Mouse (Mus musculus): Measurements from ENCODE around the gene Pcp2. TPM values are rescaled to one million over a fixed set of nuclear protein-coding genes. Genes with fewer than 3 reads are reported as not detected.
"Not testable (repeated sequence)": the region's sequence is repeated elsewhere in the genome, so short reads cannot be mapped to it uniquely, and the experiment has no call there.

Gene Pcp2
- total RNA-seq, 2 experiments from 2014 or later, result 0.51 TPM; not detected in 1

DNA sequence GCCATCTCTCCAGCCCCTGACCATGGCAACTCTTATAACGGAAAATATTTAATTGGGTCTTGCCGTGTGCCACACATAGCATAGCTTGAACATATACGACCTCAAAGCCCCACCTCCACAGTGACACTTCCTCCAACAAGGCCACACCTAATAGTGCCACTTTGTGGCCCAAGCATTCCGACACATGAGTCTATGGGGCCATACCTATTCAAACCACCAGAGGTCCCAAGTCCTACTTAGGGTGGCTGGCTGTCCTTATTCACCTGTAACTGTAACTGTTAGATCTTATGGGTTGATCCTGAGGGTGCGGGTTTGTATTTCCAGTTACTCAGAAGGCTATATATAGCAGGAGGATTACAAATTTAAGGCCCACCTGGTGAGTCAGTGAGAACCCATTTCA is 2.7 kb upstream of the Pcp2 start:
- intact Hi-C loops (cut with DNase I; ENCODE audit: low total_unique reads), result loop anchor here (10.0 kb wide), 1 partner anchor 47 kb away; the partner anchor contains the start of genes Fcor and Trappc5
- no peak for DNase-seq

DNA sequence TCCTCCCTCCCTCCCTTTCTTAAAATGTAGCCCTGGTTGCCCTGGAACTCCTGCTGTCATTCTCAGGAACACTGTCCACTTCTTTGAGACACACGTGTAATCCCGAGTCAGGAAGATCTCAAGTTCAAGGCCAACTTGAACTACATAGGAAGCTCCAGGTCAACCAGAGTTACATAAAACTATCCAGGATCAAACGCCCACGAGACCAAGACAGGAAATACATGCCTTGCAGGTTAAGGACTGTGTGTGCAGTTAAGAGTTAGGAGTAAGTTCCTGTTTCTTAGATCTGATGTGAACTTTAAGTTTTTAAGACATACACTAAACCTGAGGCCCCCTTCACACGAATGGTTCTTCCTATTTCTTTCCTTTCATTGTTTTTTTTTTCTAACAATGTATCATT is 1.6 kb upstream of the Pcp2 start:
- intact Hi-C loops (cut with DNase I; ENCODE audit: low total_unique reads), result loop anchor here (10.0 kb wide), 1 partner anchor 48 kb away; the partner anchor contains the start of genes Fcor and Trappc5
- no peak for DNase-seq

DNA sequence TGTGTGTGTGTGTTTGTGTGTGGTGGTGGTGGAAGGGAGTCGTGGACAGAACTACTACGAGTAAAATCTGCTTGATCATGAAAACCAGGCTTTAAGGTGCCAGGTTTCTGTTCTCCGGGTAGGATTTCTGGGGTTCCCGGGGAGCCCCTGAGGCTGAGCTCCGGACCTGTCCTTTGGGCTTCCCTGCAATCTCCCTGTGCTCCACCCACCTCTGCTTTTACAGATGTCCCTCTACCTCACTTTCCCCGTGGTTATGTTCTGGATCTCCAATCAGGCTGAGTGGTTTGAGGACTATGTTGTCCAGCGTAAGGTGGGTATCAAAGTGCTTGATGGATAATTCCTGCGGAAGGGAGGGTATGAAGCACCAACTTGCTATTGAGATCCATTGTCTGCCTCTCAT is 3.2 kb downstream of the Pcp2 start:
- intact Hi-C loops (cut with DNase I; ENCODE audit: low total_unique reads), result loop anchor here (10.0 kb wide), 1 partner anchor 53 kb away; the partner anchor contains the start of genes Fcor and Trappc5
- no peak for DNase-seq

DNA sequence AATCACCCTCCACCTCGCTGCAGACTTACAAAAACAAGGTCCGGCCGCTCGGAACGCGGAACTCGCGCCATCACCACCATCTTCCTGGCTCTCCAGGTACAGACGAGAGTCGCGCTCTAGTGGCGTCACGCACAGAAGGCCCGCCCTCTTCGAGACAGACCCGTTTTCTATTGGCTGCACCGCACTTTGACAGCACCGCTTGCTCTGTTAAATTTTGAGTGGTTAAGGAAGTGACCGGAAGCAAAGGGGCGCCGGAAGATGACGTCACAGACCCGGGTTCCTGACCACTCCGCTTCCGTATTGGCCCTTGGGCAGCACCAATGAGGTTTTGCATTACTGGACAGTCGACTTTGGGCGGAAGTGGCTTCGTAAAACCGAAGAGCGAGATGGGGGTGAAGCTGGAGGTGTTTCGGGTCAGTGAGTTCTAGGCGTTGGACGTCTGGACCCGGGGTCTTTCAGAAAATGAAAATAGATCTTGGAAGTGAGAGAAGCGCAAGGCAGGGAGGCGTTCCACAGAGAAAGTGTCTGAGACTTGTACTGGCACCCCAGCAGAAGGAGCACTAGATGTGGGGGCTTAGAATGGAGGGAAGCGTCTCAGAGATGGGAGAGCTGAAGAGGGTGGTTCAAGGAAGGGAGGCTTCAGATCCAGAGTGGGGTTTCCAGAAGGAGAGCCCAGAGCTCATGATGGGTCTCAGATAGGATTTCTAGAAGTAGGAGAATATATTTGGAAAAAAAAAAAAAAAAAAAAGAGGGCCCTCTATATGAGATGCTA is 4.0 kb downstream of the Pcp2 start, which contains the start of the genes Xab2 and Pet100:
Xab2 (minus strand) TSS at position 118 of the 772 bp plus-strand sequence.
Pet100 (plus strand) TSS at position 350 of the 772 bp plus-strand sequence.
- intact Hi-C loops (cut with DNase I; ENCODE audit: low total_unique reads), result loop anchor here (10.0 kb wide), 1 partner anchor 53 kb away; the partner anchor contains the start of genes Fcor and Trappc5
- DNase-seq, result peak; percentile 97

DNA sequence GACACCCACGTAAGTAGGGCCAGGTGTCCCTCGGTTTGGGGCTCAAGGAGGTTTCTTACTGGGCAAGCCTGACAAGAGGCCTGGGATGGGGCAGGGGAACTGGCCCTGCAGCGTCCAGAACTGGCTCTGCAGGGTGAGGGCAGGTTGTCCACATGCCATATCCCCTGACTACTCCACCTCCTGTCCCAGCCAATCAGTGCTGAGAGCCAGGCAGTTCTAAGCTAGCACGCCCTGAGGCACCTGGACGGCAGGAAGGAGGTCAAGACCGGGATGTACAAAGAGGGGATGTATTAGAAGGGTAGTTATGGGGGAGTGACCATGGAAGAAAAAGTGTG is 15.6 kb downstream of the Pcp2 start:
- intact Hi-C loops (cut with DNase I; ENCODE audit: low total_unique reads), result no loop called here
- DNase-seq, result no peak

DNA sequence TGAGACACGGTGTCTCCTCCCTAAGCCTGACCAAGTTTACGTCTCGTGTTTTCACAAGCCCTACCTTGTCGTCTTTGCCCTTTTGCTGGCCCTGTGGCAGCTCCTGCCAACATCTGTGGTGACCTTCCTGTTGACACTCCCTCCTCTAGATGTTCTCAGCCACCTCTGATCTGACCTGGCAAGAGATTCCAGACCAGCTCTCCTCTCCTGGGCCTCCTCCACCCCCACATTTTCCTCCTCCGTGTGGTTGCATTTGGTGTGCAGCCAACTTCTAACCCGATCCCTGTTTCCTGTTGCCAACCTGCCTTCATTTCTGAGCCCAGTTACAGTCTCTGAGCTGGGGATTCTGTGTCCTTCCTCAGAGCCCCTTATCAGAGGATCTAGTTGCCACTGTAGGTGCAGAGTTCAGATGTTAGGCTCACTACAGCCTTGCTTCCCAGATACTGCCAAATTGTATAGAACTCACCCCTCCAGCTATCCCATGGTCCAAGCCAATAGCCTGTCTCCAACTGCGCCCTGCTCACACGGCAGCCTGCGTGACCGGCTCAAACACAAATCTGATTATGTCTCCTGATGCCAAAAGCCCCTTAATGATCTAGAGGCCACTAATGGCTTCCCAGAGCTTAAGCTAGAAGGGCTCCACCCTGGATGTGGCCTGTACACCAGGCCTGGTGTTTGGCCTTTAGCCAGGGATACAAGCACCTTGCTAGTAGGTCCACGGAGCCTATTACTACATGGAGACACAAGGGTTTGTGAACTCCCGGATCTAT is 16.1 kb downstream of the Pcp2 start:
- no peak for DNase-seq
- intact Hi-C loops (cut with DNase I; ENCODE audit: low total_unique reads), result no loop called here

DNA sequence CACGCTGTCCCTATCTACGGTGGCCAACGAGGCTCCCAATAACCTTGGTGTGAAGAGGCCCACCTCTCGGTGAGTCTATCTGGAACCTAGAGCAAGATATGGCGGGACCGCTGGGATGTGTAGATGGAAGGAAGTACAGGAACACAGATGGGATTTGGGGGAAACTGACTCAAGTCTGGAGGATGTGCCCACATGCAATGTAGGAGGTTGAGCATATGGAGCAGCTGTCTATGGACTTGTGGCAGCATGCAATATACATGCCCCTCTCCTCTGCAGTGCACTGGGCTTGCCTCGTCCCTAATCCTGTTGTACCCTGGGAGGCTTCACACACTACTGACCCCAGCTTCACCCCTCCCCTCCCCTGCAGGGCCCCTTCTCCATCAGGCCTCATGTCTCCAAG is 17.5 kb downstream of the Pcp2 start:
- DNase-seq, result no peak
- intact Hi-C loops (cut with DNase I; ENCODE audit: low total_unique reads), result no loop called here

DNA sequence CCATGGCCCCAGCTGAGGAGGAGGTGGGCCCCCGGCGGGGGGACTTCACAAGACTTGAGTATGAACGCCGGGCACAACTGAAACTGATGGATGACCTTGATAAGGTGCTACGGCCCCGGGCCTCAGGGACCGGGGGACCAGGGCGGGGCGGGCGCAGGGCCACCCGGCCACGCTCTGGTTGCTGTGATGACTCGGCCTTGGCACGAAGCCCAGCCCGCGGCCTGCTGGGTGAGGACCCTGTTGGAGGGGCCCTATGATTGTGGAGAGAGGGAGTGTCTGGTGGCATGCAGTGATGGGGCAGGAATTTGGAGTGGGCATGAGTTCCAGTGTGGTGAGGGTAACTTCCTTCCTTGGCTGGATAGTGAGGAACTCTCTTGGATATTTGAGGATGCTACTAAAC is 18.8 kb downstream of the Pcp2 start:
- intact Hi-C loops (cut with DNase I; ENCODE audit: low total_unique reads), result no loop called here

DNA sequence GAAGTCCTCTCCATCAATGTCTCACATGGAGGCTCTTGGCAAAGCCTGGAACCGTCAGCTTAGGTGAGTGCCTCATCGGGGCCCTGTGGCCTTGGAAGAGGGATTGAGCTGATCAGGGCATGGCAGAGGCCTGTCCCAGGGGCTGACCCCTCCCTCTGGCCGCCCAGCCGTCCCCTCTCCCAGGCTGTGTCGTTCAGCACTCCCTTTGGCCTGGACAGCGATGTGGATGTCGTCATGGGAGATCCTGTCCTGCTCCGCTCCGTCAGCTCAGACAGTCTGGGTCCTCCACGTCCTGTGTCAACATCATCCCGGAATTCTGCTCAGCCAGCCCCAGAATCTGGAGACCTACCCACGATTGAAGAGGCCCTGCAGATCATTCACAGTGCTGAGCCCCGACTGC is 21.9 kb downstream of the Pcp2 start:
- DNase-seq, result no peak
- intact Hi-C loops (cut with DNase I; ENCODE audit: low total_unique reads), result no loop called here

More for the DNA sequence above, 18.8 kb downstream of the Pcp2 start:
- no peak for DNase-seq

DNA sequence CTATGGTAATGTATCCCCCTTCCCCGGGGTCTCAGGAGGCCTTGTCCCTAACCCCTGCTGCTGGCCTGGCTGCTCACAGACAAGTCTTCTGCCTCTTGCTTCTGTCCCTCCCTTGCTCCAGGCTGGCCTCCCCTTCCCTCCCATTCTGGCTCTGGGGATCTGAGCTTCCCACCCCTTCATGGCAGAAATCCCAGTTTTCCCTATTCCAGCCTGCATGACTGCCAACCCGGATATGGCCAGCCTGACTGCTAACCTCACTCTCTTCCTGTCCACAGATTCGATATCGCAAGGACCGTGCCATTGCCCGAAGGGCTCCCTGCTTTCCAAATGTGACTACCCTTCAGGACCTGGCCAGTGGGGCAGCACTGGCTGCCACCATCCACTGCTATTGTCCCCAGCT is 24.9 kb downstream of the Pcp2 start:
- intact Hi-C loops (cut with DNase I; ENCODE audit: low total_unique reads), result no loop called here
- DNase-seq, result peak; percentile 65

DNA sequence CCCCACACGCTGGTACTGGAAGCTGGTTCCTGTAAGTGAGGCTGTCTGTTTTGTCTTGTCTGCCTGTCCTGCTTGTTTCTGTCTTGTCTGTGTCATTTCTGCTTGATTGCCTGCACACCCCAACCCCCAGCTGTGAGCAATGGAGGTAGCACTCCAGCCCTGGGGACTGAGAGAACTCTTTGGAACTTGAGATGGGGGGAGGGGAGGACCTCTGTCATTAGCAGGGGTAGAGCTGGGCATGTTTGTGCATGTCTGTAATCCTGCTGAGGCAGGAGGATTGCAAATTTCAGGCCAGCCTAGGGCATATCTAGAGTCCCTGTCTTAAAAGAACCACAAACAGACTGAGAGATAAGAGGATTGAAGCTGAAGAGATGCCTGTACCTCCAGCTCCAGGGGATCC is 26.1 kb downstream of the Pcp2 start:
- DNase-seq, result no peak
- intact Hi-C loops (cut with DNase I; ENCODE audit: low total_unique reads), result no loop called here

DNA sequence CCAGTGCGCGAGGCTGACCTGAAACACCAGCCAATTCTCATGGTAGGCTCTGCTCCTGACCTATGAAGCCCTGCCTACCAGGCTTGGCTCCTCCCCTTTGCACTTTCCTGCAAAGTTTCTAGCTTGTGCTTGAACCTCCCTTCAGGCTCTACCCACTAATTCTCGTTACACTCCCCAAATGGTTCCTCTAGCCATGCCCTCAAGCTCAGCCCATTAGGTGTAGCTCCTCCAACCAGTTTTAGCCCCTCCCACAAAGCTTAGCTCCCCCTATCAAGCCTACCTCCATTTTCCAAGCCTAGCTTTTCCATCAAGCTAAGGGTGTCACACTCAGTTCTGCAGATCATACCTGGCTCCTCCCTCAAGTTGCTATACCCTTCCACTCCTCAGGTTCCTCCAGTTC is 27.3 kb downstream of the Pcp2 start:
- intact Hi-C loops (cut with DNase I; ENCODE audit: low total_unique reads), result no loop called here
- DNase-seq, result no peak

DNA sequence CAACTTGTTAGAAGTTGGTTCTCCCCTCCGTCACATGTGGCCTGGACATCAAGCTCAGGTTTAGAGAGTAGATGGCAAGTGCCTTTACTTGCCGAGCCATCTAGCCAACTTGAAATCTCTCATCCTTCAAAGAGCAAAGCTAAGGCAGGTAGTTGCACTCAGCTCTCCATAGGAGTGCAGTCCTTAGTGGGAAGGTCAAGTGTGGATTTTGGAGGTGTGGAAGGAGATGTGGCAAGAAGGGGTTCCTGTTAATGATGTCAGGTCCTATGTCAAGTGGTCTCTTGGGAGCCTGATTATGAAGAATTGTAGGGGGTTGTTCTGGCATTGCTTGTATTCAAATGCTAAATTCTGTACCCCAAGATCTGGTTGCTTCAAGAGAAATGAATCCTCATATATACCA is 30.9 kb downstream of the Pcp2 start:
- intact Hi-C loops (cut with DNase I; ENCODE audit: low total_unique reads), result no loop called here
- DNase-seq, result no peak

DNA sequence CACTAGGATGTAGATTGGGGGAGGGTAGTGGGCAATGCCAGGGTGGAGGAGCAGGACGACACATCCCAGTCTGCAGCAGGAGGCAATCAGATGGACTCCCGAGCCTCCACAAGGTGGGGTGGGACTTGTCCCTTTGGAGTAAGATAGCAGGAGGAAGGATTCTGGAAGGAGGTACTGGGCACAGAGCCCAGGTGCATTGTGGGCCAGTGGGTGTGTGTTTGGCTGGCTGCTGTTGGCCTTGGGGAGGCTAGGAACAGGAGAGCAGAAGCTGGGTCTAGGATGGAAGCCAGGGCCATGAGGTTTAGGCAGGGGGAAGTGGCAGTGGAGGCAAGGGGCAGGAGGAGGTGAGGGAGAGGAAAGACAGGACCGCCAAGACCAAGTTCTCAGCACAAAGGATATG is 31.9 kb downstream of the Pcp2 start:
- no peak for DNase-seq
- intact Hi-C loops (cut with DNase I; ENCODE audit: low total_unique reads), result no loop called here

DNA sequence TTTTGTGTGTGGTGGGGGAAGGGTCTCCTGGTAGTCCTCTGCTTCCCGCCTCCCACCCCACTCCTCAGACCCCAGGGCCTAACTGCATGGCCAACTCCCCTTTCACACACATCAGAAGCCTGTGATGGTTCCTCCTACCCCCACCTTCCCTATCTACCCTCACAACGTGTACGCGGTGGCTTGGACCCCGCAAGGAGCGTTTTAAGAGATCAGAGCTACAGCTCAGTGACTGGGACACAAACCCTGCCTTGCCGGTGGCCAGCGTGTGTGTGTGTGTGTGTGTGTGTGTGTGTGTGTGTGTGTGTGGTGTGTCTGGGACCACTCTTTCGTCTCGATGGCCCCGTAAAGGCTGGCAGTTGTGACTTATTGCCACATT is 37.1 kb downstream of the Pcp2 start:
- intact Hi-C loops (cut with DNase I; ENCODE audit: low total_unique reads), result no loop called here
- no peak for DNase-seq

DNA sequence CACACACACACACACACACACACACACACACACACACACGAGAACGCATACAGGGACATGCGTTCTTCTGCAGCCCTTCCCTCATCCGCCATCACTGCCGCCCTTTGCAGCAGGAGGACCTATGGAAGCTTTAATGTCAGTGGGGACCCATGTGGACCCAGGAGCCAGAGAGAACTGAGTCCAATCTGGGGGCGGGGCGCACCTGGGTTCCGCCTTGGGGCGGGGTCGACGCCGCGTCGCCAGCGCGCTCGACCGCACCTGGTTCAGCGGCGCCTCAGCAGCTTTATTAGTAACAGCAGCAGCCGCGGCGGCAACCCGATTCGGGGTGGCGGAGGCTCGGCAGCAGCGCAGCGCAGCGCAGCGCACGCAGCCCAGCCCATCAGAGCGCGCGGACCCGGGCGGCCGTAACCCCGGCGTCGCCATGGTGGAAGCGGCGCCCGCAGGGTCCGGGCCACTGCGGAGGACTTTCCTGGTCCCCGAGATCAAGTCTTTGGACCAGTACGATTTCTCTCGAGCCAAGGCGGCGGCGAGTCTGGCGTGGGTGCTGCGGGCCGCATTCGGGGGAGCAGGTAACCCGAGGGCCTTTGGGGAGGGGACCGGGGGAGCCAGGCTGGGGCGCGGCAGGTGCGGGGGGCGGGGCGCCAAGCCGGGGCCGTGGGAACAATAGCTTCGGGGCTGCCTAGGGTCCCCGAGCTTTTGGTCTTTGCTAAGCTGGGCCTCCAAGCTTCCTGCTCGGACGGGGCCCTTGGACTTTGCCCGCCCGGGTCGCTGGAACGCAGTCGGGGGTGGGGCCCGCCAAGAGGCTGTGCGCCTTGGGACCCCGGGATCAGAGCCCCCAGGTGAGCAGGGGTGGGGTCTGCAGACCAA is 37.7 kb downstream of the Pcp2 start:
- intact Hi-C loops (cut with DNase I; ENCODE audit: low total_unique reads), result no loop called here
- DNase-seq, result no peak

DNA sequence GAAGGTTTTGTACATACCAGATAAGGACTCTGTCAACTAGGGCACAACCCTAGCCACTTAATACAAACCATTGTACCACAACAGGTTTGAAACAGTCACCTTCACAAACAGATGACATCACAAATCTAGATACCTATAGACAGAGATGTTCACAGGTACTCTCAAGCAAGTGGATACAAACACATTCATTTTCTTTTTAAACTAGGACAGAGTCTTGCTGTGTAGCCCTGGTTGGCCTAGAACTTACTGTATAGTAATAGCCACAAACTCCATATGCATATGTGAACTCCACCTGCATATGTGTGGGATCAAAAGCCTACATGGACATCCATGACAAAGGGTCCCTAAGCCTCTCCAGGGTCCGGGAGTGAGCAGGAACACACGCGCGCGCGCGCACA is 38.4 kb downstream of the Pcp2 start, which contains the start of gene Camsap3:
Camsap3 (plus strand) TSS at position 301 of the 398 bp plus-strand sequence.
- intact Hi-C loops (cut with DNase I; ENCODE audit: low total_unique reads), result no loop called here
- DNase-seq, result no peak

DNA sequence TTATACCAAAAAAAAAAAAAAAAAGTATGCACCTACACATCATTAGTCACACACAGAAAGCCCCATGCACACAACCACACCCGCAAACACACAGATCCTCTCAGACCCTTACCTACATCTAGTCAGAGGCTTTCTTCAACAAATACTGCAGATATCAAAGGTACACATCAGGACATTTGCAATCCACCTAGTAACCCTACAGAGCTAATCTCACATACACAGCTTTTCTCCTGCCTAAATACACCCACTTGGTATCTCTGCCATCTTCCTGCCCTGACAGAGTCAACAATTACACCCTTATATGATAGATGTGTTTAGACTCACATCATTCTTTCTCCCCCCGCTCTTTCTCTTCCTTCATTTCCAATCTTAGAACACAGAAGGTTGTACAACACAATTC is 38.9 kb downstream of the Pcp2 start:
- intact Hi-C loops (cut with DNase I; ENCODE audit: low total_unique reads), result no loop called here
- no peak for DNase-seq

DNA sequence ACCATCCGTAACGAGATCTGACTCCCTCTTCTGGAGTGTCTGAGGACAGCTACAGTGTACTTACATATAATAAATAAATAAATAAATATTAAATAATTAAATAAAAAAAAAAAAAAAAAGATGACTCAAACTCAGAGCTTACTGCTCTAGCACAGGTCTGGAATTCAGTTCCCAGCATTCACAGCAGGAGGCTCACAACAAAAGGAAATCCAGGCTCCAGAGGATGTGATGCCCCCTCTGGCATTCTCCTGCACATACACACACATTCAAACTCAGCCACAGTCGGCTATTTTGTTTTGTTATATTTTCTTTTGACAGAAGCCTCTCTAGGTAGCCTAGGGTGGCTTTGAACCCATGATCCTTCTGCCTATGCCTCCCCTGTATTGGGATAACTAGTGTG is 43.4 kb downstream of the Pcp2 start:
- DNase-seq; intact Hi-C loops (cut with DNase I; ENCODE audit: low total_unique reads): not testable (repeated sequence)

All from gastrocnemius, postnatal 14 days (tissue).